Mouse (Mus musculus): ENCODE data around the gene Rab3d.

GRCm38 (mm10) chr9:21917493-21918034 is 428 bp downstream of the Rab3d start:
- TF ChIP-seq POLR2A (IDR thresholded peaks at IDR 0.05; ENCODE audit: low read depth, low read length) (no peak), CTCF (IDR thresholded peaks at IDR 0.05; ENCODE audit: borderline replicate concordance, insufficient read depth, low read length) (no peak)
